Mouse (Mus musculus): ENCODE results near the gene Spred2.

- TF ChIP-seq CTCF (IDR thresholded peaks at IDR 0.05; ENCODE audit: insufficient read depth, low read depth, low read length) = no peak
- no peak for TF ChIP-seq POLR2A (IDR thresholded peaks at IDR 0.05; ENCODE audit: insufficient read depth, low read depth, low read length)
These were observed 121.4 kb downstream of the Spred2 start for GRCm38 (mm10) chr11:20045586-20045985.
